Mouse (Mus musculus) fat pad, adult 2 months (tissue): Measurements from ENCODE around the gene Fam92a.
"Not testable (repeated sequence)": the region's sequence is repeated elsewhere in the genome, so short reads cannot be mapped to it uniquely, and the experiment has no call there.

Experiments used
- DNase-seq: peaks from one replicate; pipeline ENCODE4 v3.0.0-alpha.2; 2011; ENCODE audit warnings: low read depth, low spot score; ENCODE audit errors: extremely low read depth

The Fam92a gene

GRCm38 (mm10) chr4:12171318-12172091 is at the start of gene Fam92a:
Fam92a (minus strand) TSS chr4:12172015.
- DNase-seq: no peak

- no peak for DNase-seq
Observed at GRCm38 (mm10) chr4:12178992-12179391, 7.2 kb upstream of the Fam92a start.

- DNase-seq: no peak
Observed at GRCm38 (mm10) chr4:12170986-12171317, 863 bp downstream of the Fam92a start.

GRCm38 (mm10) chr4:12147660-12148059 is 24.2 kb downstream of the Fam92a start:
- DNase-seq: no peak

GRCm38 (mm10) chr4:12141516-12141915 is 30.3 kb downstream of the Fam92a start:
- not testable (repeated sequence) for DNase-seq

GRCm38 (mm10) chr4:12140592-12141062 is 31.2 kb downstream of the Fam92a start:
- DNase-seq: not testable (repeated sequence)

- DNase-seq: not testable (repeated sequence)
Observed at GRCm38 (mm10) chr4:12140141-12140567, 31.7 kb downstream of the Fam92a start, which contains the start of gene Rbm12b1. Rbm12b1 (plus strand) TSS chr4:12140264.
